Mouse (Mus musculus): ENCODE measurements around the gene Ankrd55.

Gene Ankrd55

GRCm38 (mm10) chr13:112344270-112344864 lies 56.1 kb downstream of the Ankrd55 start:
- no peak for DNase-seq (ENCODE audit: low spot score)

GRCm38 (mm10) chr13:112345542-112345941 lies 57.3 kb downstream of the Ankrd55 start:
- no peak for DNase-seq (ENCODE audit: low spot score)

- DNase-seq (ENCODE audit: low spot score), result no peak
Measured at GRCm38 (mm10) chr13:112346031-112346430, 57.8 kb downstream of the Ankrd55 start.

GRCm38 (mm10) chr13:112346659-112347142 lies 58.5 kb downstream of the Ankrd55 start:
- no peak for DNase-seq (ENCODE audit: low spot score)

DNA sequence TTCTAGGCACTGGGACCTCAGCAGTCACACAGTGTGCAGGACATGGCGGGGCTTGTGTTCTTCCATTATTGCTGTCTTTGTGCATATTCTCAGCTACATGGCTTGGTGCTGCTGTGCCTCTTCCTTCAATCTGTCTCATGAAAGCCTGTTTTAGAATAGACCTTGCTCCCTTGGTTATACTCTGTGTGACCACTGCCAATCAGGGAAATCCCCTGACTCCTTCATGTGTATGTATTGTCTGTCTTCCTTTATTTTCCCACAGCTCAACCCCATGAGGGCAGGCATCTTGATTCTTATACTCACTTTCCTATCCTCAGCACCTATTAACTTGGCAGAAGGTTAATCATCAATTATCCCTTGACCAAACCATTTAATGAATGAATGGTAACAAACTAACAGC lies 60.0 kb downstream of the Ankrd55 start:
- DNase-seq (ENCODE audit: low spot score), result no peak

GRCm38 (mm10) chr13:112348896-112349484 lies 60.7 kb downstream of the Ankrd55 start:
- no peak for DNase-seq (ENCODE audit: low spot score)

DNA sequence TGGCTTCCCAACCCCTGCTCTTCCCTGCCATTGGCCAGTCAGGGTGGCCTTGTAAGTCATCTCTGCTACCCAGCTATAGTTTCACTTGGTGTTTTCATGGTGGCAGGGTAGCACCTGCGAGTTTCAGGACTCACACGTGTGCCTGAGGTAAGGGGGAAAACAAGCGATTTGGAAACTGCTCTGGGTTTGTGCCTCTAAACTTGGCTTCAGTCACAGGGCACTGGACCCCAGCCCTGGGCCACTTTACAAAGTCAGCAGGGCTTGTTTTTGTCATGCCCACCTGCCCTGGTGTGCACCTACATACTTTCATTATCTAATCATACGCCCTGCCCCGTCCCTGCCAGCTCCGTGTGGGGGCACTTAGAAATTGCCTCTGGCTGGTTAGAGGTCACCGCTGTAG lies 61.2 kb downstream of the Ankrd55 start:
- DNase-seq (ENCODE audit: low spot score), result no peak

DNA sequence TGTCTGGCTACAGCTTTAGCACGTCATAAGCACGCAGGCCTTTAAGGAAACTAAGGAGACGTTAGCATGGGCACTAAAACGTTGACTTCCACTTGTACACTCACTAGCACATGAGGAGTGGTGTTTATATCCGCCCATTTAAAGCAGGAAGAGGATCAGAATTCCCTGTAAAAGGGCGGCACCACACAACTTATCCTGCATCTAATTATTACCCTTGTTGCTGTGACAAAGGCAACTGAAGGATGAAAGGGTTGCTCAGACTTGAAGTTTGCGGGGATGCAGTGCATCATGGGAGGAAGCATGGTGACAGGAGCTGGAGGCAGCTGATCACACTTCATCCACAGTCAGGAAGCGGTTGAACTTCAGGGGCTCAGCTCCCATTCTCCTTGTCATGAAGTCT lies 63.7 kb downstream of the Ankrd55 start:
- DNase-seq (ENCODE audit: low spot score), result no peak

DNA sequence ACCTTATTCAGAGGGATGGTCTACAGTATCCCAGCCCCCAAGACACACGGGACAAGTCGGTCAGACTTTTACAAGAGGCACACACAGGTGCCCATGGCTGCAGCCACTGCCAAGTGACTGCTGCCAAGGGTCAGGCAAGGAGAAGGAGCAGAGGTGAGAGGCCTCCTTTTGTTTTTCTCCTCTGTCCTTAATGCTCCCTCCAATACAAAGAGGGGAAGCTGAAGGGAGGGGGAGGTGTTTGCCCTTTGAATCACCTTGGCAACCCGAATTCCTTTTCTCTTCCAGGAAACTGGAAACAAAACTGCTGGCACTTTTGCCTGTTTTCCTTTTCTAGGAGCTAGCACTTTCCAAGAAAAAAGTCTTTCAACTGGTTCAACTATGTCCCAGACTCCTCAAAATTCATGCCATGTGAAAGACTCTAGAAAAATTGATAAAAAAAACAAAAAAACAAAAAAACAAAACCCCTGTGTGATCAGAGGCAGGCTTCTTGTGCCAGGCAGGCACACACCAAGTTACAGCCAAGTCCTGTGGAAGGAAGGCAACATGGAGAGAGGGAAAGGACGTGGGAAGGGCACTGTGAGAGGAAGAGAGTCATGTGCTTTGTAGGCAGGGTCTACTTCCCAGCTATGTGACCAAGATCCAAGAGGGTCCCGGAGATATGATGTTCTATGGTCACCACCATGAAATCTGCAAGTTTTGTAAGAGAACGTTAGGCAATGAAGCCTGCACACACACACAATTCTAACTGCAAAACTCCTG lies 66.0 kb downstream of the Ankrd55 start:
- no peak for DNase-seq (ENCODE audit: low spot score)

- DNase-seq (ENCODE audit: low spot score), result no peak
Measured at GRCm38 (mm10) chr13:112354958-112355357, 66.7 kb downstream of the Ankrd55 start.

- DNase-seq (ENCODE audit: low spot score), result no peak
Measured at GRCm38 (mm10) chr13:112355794-112356486, 67.7 kb downstream of the Ankrd55 start.

DNA sequence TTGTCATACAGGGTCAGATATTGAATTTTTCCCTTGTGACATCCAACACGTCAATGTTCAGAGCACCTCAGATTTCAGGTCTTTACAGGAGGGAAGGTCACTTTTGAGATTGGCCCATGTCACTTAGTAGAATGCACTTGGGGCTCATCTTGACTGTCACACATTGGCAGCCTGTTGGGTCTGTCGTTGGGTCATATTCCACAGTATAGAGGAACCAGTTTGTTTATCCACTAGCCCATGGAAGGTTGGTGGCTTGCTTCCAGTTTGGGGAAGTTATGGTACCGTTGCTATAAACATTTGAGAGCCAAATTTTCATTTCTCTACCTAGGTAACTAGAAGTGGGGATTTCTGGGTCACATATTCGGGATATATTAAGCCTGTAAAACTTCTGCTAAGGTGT lies 73.3 kb downstream of the Ankrd55 start:
- no peak for DNase-seq (ENCODE audit: low spot score)

GRCm38 (mm10) chr13:112363218-112363617 lies 75.0 kb downstream of the Ankrd55 start:
- DNase-seq (ENCODE audit: low spot score), result no peak

DNA sequence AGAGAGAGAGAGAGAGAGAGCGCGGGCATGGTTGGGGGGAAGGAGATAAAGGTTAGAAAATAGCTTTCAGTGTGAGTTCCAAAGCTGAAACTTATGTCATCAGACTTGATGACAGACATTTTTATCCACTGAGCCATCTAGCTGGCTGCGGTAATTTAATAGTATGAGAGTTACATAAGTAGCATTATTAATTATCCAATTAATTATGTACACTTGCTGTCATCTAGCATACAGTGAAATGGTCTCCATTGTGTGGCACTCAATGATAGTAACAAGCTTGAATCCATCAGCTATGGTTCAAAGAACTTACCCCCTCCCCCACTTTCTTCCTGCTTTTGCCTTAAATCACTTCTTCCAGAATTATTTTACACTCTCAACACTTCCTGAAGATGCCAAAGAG lies 75.5 kb downstream of the Ankrd55 start:
- DNase-seq (ENCODE audit: low spot score), result no peak

DNA sequence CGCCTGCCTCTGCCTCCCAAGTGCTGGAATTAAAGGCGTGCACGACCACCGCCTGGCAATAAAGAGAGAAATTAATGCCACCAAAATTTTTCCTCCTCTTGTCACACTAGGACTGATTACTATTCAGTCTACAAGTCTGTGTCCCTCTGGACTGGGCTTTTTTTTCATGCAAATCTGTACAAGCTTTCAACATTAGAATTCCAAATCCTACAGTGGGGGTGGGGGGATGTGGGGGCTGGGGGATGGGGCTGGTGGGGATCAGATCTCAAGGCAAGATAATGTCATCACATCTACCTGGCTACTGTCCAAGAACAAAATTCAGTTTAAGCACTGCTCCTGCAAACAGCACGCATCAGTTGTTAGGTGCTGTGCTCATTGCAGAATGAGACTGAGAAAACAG lies 76.4 kb downstream of the Ankrd55 start:
- no peak for DNase-seq (ENCODE audit: low spot score)

GRCm38 (mm10) chr13:112365303-112365702 lies 77.1 kb downstream of the Ankrd55 start:
- DNase-seq (ENCODE audit: low spot score), result no peak

GRCm38 (mm10) chr13:112365762-112366161 lies 77.5 kb downstream of the Ankrd55 start:
- no peak for DNase-seq (ENCODE audit: low spot score)

GRCm38 (mm10) chr13:112366321-112367029 lies 78.2 kb downstream of the Ankrd55 start:
- DNase-seq (ENCODE audit: low spot score), result no peak

DNA sequence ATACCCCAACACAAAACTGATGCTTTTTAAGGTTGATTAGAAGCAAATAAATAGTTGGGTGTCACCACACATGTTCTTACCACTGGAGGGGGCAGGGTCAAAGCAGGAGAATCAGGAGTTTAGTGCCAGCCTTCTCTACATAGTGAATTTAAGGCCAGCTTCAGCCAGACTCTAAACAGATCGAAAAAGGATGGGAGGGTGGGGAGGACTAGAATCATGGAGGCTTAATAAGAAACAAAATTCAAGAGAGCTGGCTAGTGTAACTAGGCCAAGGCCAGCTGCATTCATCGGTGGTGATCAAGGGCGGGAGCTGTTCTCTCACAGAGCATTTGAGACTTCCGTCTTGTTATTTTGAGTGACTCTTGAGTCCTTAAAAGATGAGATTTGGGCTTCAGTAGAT lies 83.5 kb downstream of the Ankrd55 start:
- DNase-seq (ENCODE audit: low spot score), result no peak

DNA sequence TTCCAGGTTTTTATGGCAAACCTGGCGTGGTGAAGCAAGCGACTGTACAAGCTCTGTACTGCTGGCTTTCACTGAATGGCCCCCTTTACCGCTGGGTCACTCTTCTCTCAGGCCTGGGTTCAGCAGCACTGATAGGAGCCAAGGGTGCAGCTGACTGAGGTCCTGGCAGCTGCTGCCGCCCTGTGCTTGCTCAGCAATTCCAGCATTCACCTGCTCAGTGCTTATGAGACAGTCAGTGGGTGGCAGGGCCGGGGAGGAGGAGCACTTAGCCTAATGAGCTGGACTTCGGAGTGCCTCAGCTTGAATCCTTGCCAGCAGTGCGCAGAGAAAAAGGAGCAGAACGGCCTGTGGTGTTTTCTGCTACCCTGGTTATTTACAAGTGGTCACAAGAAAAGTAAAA lies 87.5 kb downstream of the Ankrd55 start:
- no peak for DNase-seq (ENCODE audit: low spot score)

GRCm38 (mm10) chr13:112378782-112379305 lies 90.6 kb downstream of the Ankrd55 start:
- no peak for DNase-seq (ENCODE audit: low spot score)

DNA sequence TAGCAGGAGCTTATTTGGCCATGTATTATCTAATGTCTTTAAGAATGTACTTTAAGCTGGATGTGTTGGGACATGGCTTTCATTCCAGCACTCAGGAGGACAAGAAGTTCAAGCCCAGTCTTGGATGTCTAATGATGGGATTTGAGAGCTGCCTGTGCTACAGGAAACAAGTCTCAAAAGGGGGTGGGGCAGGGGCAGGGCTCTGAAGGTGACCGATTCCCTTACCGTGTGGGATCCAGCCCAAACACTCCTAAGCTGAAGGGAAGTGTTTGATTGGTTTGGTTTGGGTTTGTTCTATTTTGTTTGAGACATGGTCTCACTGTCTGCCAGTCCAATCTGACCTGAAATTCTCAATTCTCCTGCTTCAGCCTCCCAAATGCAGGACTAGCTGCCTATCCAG lies 93.2 kb downstream of the Ankrd55 start:
- DNase-seq (ENCODE audit: low spot score), result no peak
